ENCODE assay signal across 10 mouse cellular contexts in genomic region chrX:37042726-37043125, GRCm38 (mm10). TPM values are rescaled to one million over a fixed set of nuclear protein-coding genes. Genes with fewer than 3 reads are reported as not detected.
A peak's percentile ranks its signal among the peaks of the same experiment; 100 is the strongest.
DNase-seq lines count a peak whose midpoint lies in the region; ATAC-seq and TF ChIP-seq lines count a peak whose summit lies in the region.
"Had no signal": no experiment of that assay in that cellular context is flagged by ENCODE, and none has a peak within 500 bp of the region (broad histone marks: within the 10 kb centered on the region; RNA-seq: fewer than 3 reads in every experiment).

No protein-coding gene starts in this region.

- 26% methylated on average over 9 of the region's 9 CpGs for WGBS in forebrain, postnatal 0 days
- WGBS in forebrain, embryonic 16.5 days: 25% methylated on average over 9 of the region's 9 CpGs
- WGBS in midbrain, postnatal 0 days: 22% methylated on average over 9 of the region's 9 CpGs

- H3K36me3 ChIP-seq in forebrain, postnatal 0 days (ENCODE audit: insufficient read depth): no peaks in the 10 kb centered on the region
- H3K36me3 ChIP-seq in forebrain, embryonic 16.5 days (ENCODE audit: control insufficient read depth, insufficient read depth): no peaks in the 10 kb centered on the region
- H3K36me3 ChIP-seq in midbrain, postnatal 0 days (ENCODE audit: insufficient read depth, low read length): no peaks in the 10 kb centered on the region
- H3K36me3 ChIP-seq: heart, embryonic 15.5 days had no signal

- TF ChIP-seq POLR2A in bone marrow macrophage, adult 2 months (IDR thresholded peaks at IDR 0.05; ENCODE audit: borderline replicate concordance, low read depth, low read length): no peak

- no peak overlapping the region for H3K4me2 ChIP-seq in forebrain, postnatal 0 days (ENCODE audit: low read depth)
- H3K4me2 ChIP-seq in forebrain, embryonic 16.5 days (ENCODE audit: low read length): no peak overlapping the region
- no peak overlapping the region for H3K4me2 ChIP-seq in midbrain, postnatal 0 days (ENCODE audit: low read depth, low read length, poor library complexity, severe bottlenecking)
- H3K4me2 ChIP-seq: heart, embryonic 15.5 days had no signal

- no peaks in the 10 kb centered on the region for H3K27me3 ChIP-seq in forebrain, postnatal 0 days (ENCODE audit: insufficient read depth, low read length)
- peaks cover 3% of the 10 kb centered on the region; the same call in 1 of the 2 replicates for H3K27me3 ChIP-seq in forebrain, embryonic 16.5 days (replicated peaks; ENCODE audit: control insufficient read depth, insufficient read depth, low read length)
- H3K27me3 ChIP-seq in midbrain, postnatal 0 days (ENCODE audit: insufficient read depth, low read length): no peaks in the 10 kb centered on the region

- H3K4me3 ChIP-seq in forebrain, postnatal 0 days (ENCODE audit: low read depth, low read length): no peak overlapping the region
- no peak overlapping the region for H3K4me3 ChIP-seq in forebrain, embryonic 16.5 days (replicated peaks; ENCODE audit: low read length)
- no peak overlapping the region for H3K4me3 ChIP-seq in bone marrow macrophage, adult 2 months (ENCODE audit: insufficient read depth, low read length)
- H3K4me3 ChIP-seq in midbrain, postnatal 0 days (ENCODE audit: low read depth, low read length): no peak overlapping the region
- H3K4me3 ChIP-seq: heart, embryonic 15.5 days had no signal

- no peak for ATAC-seq in forebrain, postnatal 0 days
- no peak for ATAC-seq in forebrain, embryonic 16.5 days
- ATAC-seq in midbrain, postnatal 0 days (ENCODE audit: low FRiP score): no peak

- no peak overlapping the region for H3K9ac ChIP-seq in forebrain, postnatal 0 days
- H3K9ac ChIP-seq in forebrain, embryonic 16.5 days (replicated peaks; ENCODE audit: low read depth, low read length): no peak overlapping the region
- no peak overlapping the region for H3K9ac ChIP-seq in midbrain, postnatal 0 days (replicated peaks; ENCODE audit: low read length, poor library complexity, severe bottlenecking)
- H3K9ac ChIP-seq: heart, embryonic 15.5 days had no signal

- H3K4me1 ChIP-seq in forebrain, postnatal 0 days (ENCODE audit: insufficient read depth): no peaks in the 10 kb centered on the region
- H3K4me1 ChIP-seq in forebrain, embryonic 16.5 days (replicated peaks; ENCODE audit: control insufficient read depth, insufficient read depth, low read length): no peaks in the 10 kb centered on the region
- H3K4me1 ChIP-seq in bone marrow macrophage, adult 2 months (ENCODE audit: control insufficient read depth, insufficient read depth, low read length): no peaks in the 10 kb centered on the region
- H3K4me1 ChIP-seq in midbrain, postnatal 0 days (ENCODE audit: insufficient read depth, low read length): no peaks in the 10 kb centered on the region
- H3K4me1 ChIP-seq: heart, embryonic 15.5 days had no signal

- TF ChIP-seq CTCF in forebrain, postnatal 0 days (IDR thresholded peaks at IDR 0.05; ENCODE audit: low read depth): peak; percentile 71
- peak; percentile 74 for TF ChIP-seq CTCF in bone marrow macrophage, adult 2 months (IDR thresholded peaks at IDR 0.05; ENCODE audit: low read depth, low read length)
- peak; percentile 75 for TF ChIP-seq CTCF in midbrain, postnatal 0 days (IDR thresholded peaks at IDR 0.05)

- no peaks in the 10 kb centered on the region for H3K9me3 ChIP-seq in forebrain, postnatal 0 days (ENCODE audit: low read length)
- no peaks in the 10 kb centered on the region for H3K9me3 ChIP-seq in forebrain, embryonic 16.5 days (ENCODE audit: control insufficient read depth, low read length)
- H3K9me3 ChIP-seq in midbrain, postnatal 0 days (ENCODE audit: low read length): no peaks in the 10 kb centered on the region
- H3K9me3 ChIP-seq: heart, embryonic 15.5 days had no signal

- H3K27ac ChIP-seq in forebrain, postnatal 0 days (ENCODE audit: low read depth, low read length): no peak overlapping the region
- no peak overlapping the region for H3K27ac ChIP-seq in forebrain, embryonic 16.5 days (ENCODE audit: low read length)
- H3K27ac ChIP-seq in bone marrow macrophage, adult 2 months (ENCODE audit: insufficient read depth, low read depth, low read length): no peak overlapping the region
- no peak overlapping the region for H3K27ac ChIP-seq in midbrain, postnatal 0 days (ENCODE audit: low read depth, low read length)
- H3K27ac ChIP-seq: heart, embryonic 15.5 days had no signal

- DNase-seq in forebrain, postnatal 0 days: peak; percentile 69
- DNase-seq in A20 (ENCODE audit: low read depth, low spot score): peak; percentile 35
- peak; percentile 52 for DNase-seq in forelimb bud, embryonic 11.5 days (ENCODE audit: low read depth, low spot score)
- DNase-seq in layer of hippocampus, postnatal 36 days: peak; percentile 36 to 48
- peak; percentile 49 for DNase-seq in midbrain, postnatal 0 days (ENCODE audit: low spot score)
- peak; percentile 29 for DNase-seq in thymus, postnatal 0 days (ENCODE audit: low spot score)

RNA-seq across cellular contexts. Expression of gene Sowahd, which starts 5.9 kb away (rescaled TPM):
- total RNA-seq in forebrain, postnatal 0 days (2014; rRNA removed): not detected in 2 replicates
- polyA plus RNA-seq in forebrain, postnatal 0 days (2015; fragmentation: Nextera tagmentation; extraction: Ambion mirVana): 0.12 TPM in 1 of 2 replicates, not detected in the other
- not detected in 2 replicates for polyA plus RNA-seq in forebrain, embryonic 16.5 days (2015; fragmentation: Nextera tagmentation; extraction: Ambion mirVana)
- not detected in 2 replicates for polyA plus RNA-seq in bone marrow macrophage, adult 2 months (2012; ENCODE audit: insufficient read depth, insufficient read length, missing spikeins)
- total RNA-seq in layer of hippocampus, postnatal 36 days (2021): not detected
- total RNA-seq in midbrain, postnatal 0 days (2014; rRNA removed): not detected in 2 replicates
- 0.16 TPM in 1 of 2 replicates, not detected in the other for polyA plus RNA-seq in midbrain, postnatal 0 days (2015; fragmentation: Nextera tagmentation; extraction: Ambion mirVana)
- 0.59 and 1.0 TPM in 2 replicates for polyA plus RNA-seq in thymus, postnatal 0 days (2015; fragmentation: Nextera tagmentation; extraction: Ambion mirVana)
- polyA plus RNA-seq: neural tube, embryonic 14.5 days had no signal

RNA-seq across cellular contexts. Expression of gene Rpl39, which starts 42.5 kb away (rescaled TPM):
- 270 and 540 TPM in 2 replicates for total RNA-seq in forebrain, postnatal 0 days (2014; rRNA removed)
- polyA plus RNA-seq in forebrain, postnatal 0 days (2015; fragmentation: Nextera tagmentation; extraction: Ambion mirVana): 360 and 524 TPM in 2 replicates
- 261 and 301 TPM in 2 replicates for polyA plus RNA-seq in forebrain, embryonic 16.5 days (2015; fragmentation: Nextera tagmentation; extraction: Ambion mirVana)
- polyA plus RNA-seq in bone marrow macrophage, adult 2 months (2012; ENCODE audit: insufficient read depth, insufficient read length, missing spikeins): 1,242 and 1,471 TPM in 2 replicates
- total RNA-seq in layer of hippocampus, postnatal 36 days (2021): 100 to 1,000 TPM; 237 to 247 TPM
- total RNA-seq in midbrain, postnatal 0 days (2014; rRNA removed): 128 TPM in 2 replicates
- 305 and 335 TPM in 2 replicates for polyA plus RNA-seq in midbrain, postnatal 0 days (2015; fragmentation: Nextera tagmentation; extraction: Ambion mirVana)
- polyA plus RNA-seq in thymus, postnatal 0 days (2015; fragmentation: Nextera tagmentation; extraction: Ambion mirVana): 905 and 976 TPM in 2 replicates

RNA-seq across cellular contexts. Expression of gene Sept6, which starts 51.1 kb away (rescaled TPM):
- total RNA-seq in forebrain, postnatal 0 days (2014; rRNA removed): 98.6 and 101 TPM in 2 replicates
- 59.1 and 60.8 TPM in 2 replicates for polyA plus RNA-seq in forebrain, postnatal 0 days (2015; fragmentation: Nextera tagmentation; extraction: Ambion mirVana)
- 60.8 and 62.7 TPM in 2 replicates for polyA plus RNA-seq in forebrain, embryonic 16.5 days (2015; fragmentation: Nextera tagmentation; extraction: Ambion mirVana)
- polyA plus RNA-seq in bone marrow macrophage, adult 2 months (2012; ENCODE audit: insufficient read depth, insufficient read length, missing spikeins): 10.2 and 10.5 TPM in 2 replicates
- total RNA-seq in layer of hippocampus, postnatal 36 days (2021): 10 to 100 TPM; 47.4 to 49.1 TPM
- 81.4 and 137 TPM in 2 replicates for total RNA-seq in midbrain, postnatal 0 days (2014; rRNA removed)
- polyA plus RNA-seq in midbrain, postnatal 0 days (2015; fragmentation: Nextera tagmentation; extraction: Ambion mirVana): 65.1 and 66.2 TPM in 2 replicates
- 96.3 and 112 TPM in 2 replicates for polyA plus RNA-seq in thymus, postnatal 0 days (2015; fragmentation: Nextera tagmentation; extraction: Ambion mirVana)
